Mouse (Mus musculus) heart, embryonic 11.5 days (tissue): Measurements from ENCODE around the gene Mrpl21. TPM values are rescaled to one million over a fixed set of nuclear protein-coding genes. Genes with fewer than 3 reads are reported as not detected.

Experiments
- ATAC-seq: fragments of 200-750 bp; cut with Nextera tagmentation; replicated peaks from 2 replicates; pipeline ENCODE4 v1.8.0; 2017; ENCODE audit warnings: moderate library complexity; ENCODE audit not compliant: insufficient number of reproducible peaks, low FRiP score, low TSS enrichment
- H3K27ac ChIP-seq: fragments of 300-500 bp; sonication (generic); 2 replicates; pipeline ENCODE4 v1.5.1; 2014; ENCODE audit warnings: mild to moderate bottlenecking, low read depth, low read length
- H3K27me3 ChIP-seq: fragments of 300-500 bp; sonication (generic); 2 replicates; pipeline ENCODE4 v1.6.1; 2014; ENCODE audit warnings: mild to moderate bottlenecking, low read length, mixed read lengths; ENCODE audit not compliant: control insufficient read depth, insufficient read depth
- H3K36me3 ChIP-seq: fragments of 300-500 bp; sonication (generic); 2 replicates; pipeline ENCODE4 v1.6.1; 2014; ENCODE audit warnings: mild to moderate bottlenecking, low read length, moderate library complexity, mixed read lengths; ENCODE audit not compliant: control insufficient read depth, insufficient read depth
- H3K4me1 ChIP-seq: fragments of 300-500 bp; sonication (generic); 2 replicates; pipeline ENCODE4 v1.6.1; 2014; ENCODE audit warnings: low read length; ENCODE audit not compliant: control insufficient read depth, insufficient read depth
- H3K4me2 ChIP-seq: fragments of 300-500 bp; sonication (generic); 2 replicates; pipeline ENCODE4 v1.6.1; 2014; ENCODE audit warnings: mild to moderate bottlenecking, moderate library complexity
- H3K4me3 ChIP-seq: fragments of 300-500 bp; sonication (generic); 2 replicates; pipeline ENCODE4 v1.5.1; 2014; ENCODE audit warnings: low read depth, low read length
- H3K9ac ChIP-seq: fragments of 300-500 bp; sonication (generic); 2 replicates; pipeline ENCODE4 v1.6.1; 2014; ENCODE audit warnings: mild to moderate bottlenecking, low read depth, low read length, moderate library complexity
- H3K9me3 ChIP-seq: fragments of 300-500 bp; sonication (generic); replicated peaks from 2 replicates; pipeline ENCODE4 v1.6.1; 2016; ENCODE audit warnings: low read length; ENCODE audit not compliant: control insufficient read depth
- WGBS: fragments of 180-500 bp; shearing (Covaris S2); extraction: QIAGEN DNeasy Blood & Tissue Kit; methylation state at CpG from one replicate; pipeline ENCODE4 v1.1.7; 2014; ENCODE audit not compliant: insufficient replicate concordance; 5-methylcytosine and 5-hydroxymethylcytosine counted together
- microRNA-seq: library from miRNA; unstranded; fragments of <30 nt; microRNA quantifications from one replicate; pipeline ENCODE4, GENCODE M21; 2016; ENCODE audit warnings: borderline number of aligned reads
- polyA plus RNA-seq: library from polyadenylated mRNA; unstranded; fragments of >200 nt; fragmentation: Nextera tagmentation; extraction: Ambion mirVana; gene quantifications from 2 replicates; pipeline ENCODE4 v1.2.1, GENCODE M21; 2014

Gene Mrpl21
- polyA plus RNA-seq, 1 experiment from 2014 or later: 117 TPM

DNA sequence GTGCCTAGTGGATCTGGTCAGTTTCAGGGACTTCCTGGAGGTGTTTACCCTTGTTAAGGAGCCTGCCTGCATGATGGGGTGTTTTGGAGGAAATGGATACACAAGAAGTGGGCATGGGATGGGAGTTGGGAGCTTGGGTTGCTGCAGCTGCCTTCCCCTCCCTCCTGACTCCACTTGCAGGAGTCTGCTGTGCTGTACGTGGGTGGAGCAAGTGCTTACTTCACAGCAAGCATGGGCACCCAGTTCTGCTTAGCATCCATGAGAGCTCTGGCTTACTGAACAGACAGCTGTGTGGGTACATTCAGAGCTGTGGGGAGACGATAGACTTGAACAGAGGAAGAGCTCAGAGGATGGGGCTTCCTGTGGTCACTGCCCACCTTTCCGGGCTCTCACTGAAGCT, 58.3 kb downstream of the Mrpl21 start:
- no peaks in the 10 kb centered on the region for H3K4me1 ChIP-seq
- H3K9me3 ChIP-seq: no peaks in the 10 kb centered on the region
- no peak overlapping the region for H3K27ac ChIP-seq
- no peak overlapping the region for H3K9ac ChIP-seq
- ATAC-seq: no peak
- H3K4me2 ChIP-seq: no peak overlapping the region
- no peaks in the 10 kb centered on the region for H3K36me3 ChIP-seq
- WGBS: 61% methylated on average over 3 of the region's 3 CpGs
- no peaks in the 10 kb centered on the region for H3K27me3 ChIP-seq
- no peak overlapping the region for H3K4me3 ChIP-seq

Small RNA genes lying within 50 kb of the gene (microRNA-seq; reads per million reads assigned to microRNA genes)
- 0.27 reads per million for gene Mir6984

Other genes with a start within 250 kb of the Mrpl21 start
- gene Ighmbp2, start 116 bp downstream of the Mrpl21 start, polyA plus RNA-seq: 4.1 and 4.6 TPM in 2 replicates
- 14.3 and 17.2 TPM in 2 replicates for gene Cpt1a, start 39.4 kb downstream of the Mrpl21 start, polyA plus RNA-seq
- 0.77 and 0.83 TPM in 2 replicates for gene Tesmin, start 106.0 kb downstream of the Mrpl21 start, polyA plus RNA-seq
- gene Gal, start 131.6 kb downstream of the Mrpl21 start, polyA plus RNA-seq: 14.0 TPM in 2 replicates